ENCODE assay signal across 7 mouse cellular contexts in the genomic region with DNA sequence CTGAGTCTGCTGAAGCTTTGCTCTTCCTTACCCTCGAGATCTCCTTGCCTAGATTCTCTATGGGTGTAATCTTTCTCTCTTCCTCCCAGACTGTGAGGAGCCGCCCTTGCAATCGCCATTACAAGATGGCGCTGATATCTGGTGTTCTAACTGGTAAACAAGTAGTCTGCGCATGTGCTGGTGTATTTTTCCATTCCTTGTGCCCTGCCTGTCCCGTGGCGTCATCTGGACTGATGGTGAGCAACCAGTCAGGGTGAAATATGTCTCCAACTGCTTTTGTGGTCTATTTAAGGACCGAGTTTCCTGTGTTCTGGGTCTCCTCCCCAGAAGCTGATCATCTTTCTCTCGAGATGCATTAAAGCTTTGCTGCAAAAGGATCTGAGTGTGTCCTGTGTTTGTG. TPM values are rescaled to one million over a fixed set of nuclear protein-coding genes. Genes with fewer than 3 reads are reported as not detected.
DNase-seq lines count a peak whose midpoint lies in the region; ATAC-seq and TF ChIP-seq lines count a peak whose summit lies in the region.
"Not testable (repeated sequence)": the region's sequence is repeated elsewhere in the genome, so short reads cannot be mapped to it uniquely, and the experiment has no call there.

No protein-coding gene starts in this region.

- intact Hi-C loops in gastrocnemius, adult 2 months (cut with DNase I), result not testable (repeated sequence)

- ATAC-seq in liver, embryonic 13.5 days (ENCODE audit: low read depth); liver, postnatal 0 days: not testable (repeated sequence)

- peak; percentile 47 for DNase-seq in CD4-positive helper T cell, adult 2 months (ENCODE audit: low read depth, low spot score)
- peak; percentile 71 for DNase-seq in T-cell, adult 2 months (ENCODE audit: low spot score)
- not testable (repeated sequence) for DNase-seq in gastrocnemius, adult 2 months; liver, embryonic 13.5 days; liver, postnatal 0 days

- 0 out of 2 replicates have a peak overlapping the region, but pooled peaks have one; percentile 5 for H3K4me3 ChIP-seq in E14TG2a.4 (replicated peaks; ENCODE audit: low read length)
- peak overlapping the region; percentile 57 for H3K4me3 ChIP-seq in gastrocnemius, adult 2 months
- not testable (repeated sequence) for H3K4me3 ChIP-seq in liver, embryonic 13.5 days (replicated peaks); liver, postnatal 0 days (ENCODE audit: low read depth, low read length)
- 0 out of 2 replicates have a peak overlapping the region, but pooled peaks have one; percentile 13 for H3K4me3 ChIP-seq in small intestine, adult 2 months (ENCODE audit: low read depth, low read length)

- 0 out of 2 replicates have a peak overlapping the region, but pooled peaks have one; percentile 23 for H3K4me2 ChIP-seq in liver, embryonic 13.5 days
- 0 out of 2 replicates have a peak overlapping the region, but pooled peaks have one; percentile 38 for H3K4me2 ChIP-seq in liver, postnatal 0 days (ENCODE audit: low read depth, low read length)

- TF ChIP-seq EP300 in liver, postnatal 0 days (IDR thresholded peaks at IDR 0.05; ENCODE audit: low read depth), result not testable (repeated sequence)

- not testable (repeated sequence) for H3K4me1 ChIP-seq in E14TG2a.4 (replicated peaks; ENCODE audit: low read depth, low read length); liver, embryonic 13.5 days (replicated peaks); liver, postnatal 0 days (ENCODE audit: insufficient read depth); small intestine, adult 2 months (ENCODE audit: control insufficient read depth, insufficient read depth, insufficient read length, low read length)

- not testable (repeated sequence) for H3K27me3 ChIP-seq in E14TG2a.4 (ENCODE audit: insufficient read depth, low read length); liver, embryonic 13.5 days; liver, postnatal 0 days (ENCODE audit: insufficient read depth, low read length); small intestine, adult 2 months (ENCODE audit: control insufficient read depth, insufficient read depth, low read length)

- WGBS in liver, embryonic 13.5 days (ENCODE audit: insufficient replicate concordance), result 66% methylated on average over 9 of the region's 9 CpGs
- whole genome bisulfite sequencing in liver, postnatal 0 days (ENCODE audit: insufficient replicate concordance), result 82% methylated on average over 9 of the region's 9 CpGs
- 89% methylated on average over 9 of the region's 9 CpGs for WGBS in small intestine, adult 2 months

- not testable (repeated sequence) for H3K27ac ChIP-seq in gastrocnemius, adult 2 months; liver, embryonic 13.5 days; liver, postnatal 0 days (ENCODE audit: low read depth)
- peak overlapping the region; percentile 56 for H3K27ac ChIP-seq in small intestine, adult 2 months (ENCODE audit: insufficient read depth, low read depth, low read length)

- not testable (repeated sequence) for H3K36me3 ChIP-seq in E14TG2a.4 (ENCODE audit: insufficient read depth, low read length); liver, embryonic 13.5 days; liver, postnatal 0 days (replicated peaks; ENCODE audit: insufficient read depth, low read length); small intestine, adult 2 months (ENCODE audit: control insufficient read depth, insufficient read depth, low read length)

- not testable (repeated sequence) for TF ChIP-seq CTCF in E14TG2a.4 (conservative IDR thresholded peaks at IDR 0.05; ENCODE audit: low read length); gastrocnemius, adult 2 months (IDR thresholded peaks at IDR 0.05); liver, postnatal 0 days (IDR thresholded peaks at IDR 0.05; ENCODE audit: low read depth); small intestine, adult 2 months (IDR thresholded peaks at IDR 0.05; ENCODE audit: extremely low read depth, insufficient read length, insufficient replicate concordance, low read depth, low read length)

- peaks cover 68% of the 10 kb centered on the region for H3K9me3 ChIP-seq in E14TG2a.4 (ENCODE audit: low read length)
- H3K9me3 ChIP-seq in liver, embryonic 13.5 days (replicated peaks); liver, postnatal 0 days (ENCODE audit: low read length): not testable (repeated sequence)

- not testable (repeated sequence) for TF ChIP-seq POLR2A in small intestine, adult 2 months (IDR thresholded peaks at IDR 0.05; ENCODE audit: low read depth, low read length)

- H3K9ac ChIP-seq in liver, embryonic 13.5 days; liver, postnatal 0 days (replicated peaks): not testable (repeated sequence)

RNA-seq across cellular contexts. Expression of gene Ccdc66, which starts 53.7 kb away (rescaled TPM):
- total RNA-seq in gastrocnemius, adult 2 months (2021), result 10 to 100 TPM in 1 of 2 experiments, 1 to 10 TPM in 1; 9.4 to 10.8 TPM
- 4.4 and 4.5 TPM in 2 replicates for polyA plus RNA-seq in liver, embryonic 13.5 days (2015; fragmentation: Nextera tagmentation; extraction: Ambion mirVana)
- 1.3 and 1.9 TPM in 2 replicates for polyA plus RNA-seq in liver, postnatal 0 days (2015; fragmentation: Nextera tagmentation; extraction: Ambion mirVana)
- 0.22 and 0.34 TPM in 2 replicates for polyA plus RNA-seq in small intestine, adult 2 months (2012; rRNA removed)
